ENCODE assay signal across 11 mouse cellular contexts in the genomic region with DNA sequence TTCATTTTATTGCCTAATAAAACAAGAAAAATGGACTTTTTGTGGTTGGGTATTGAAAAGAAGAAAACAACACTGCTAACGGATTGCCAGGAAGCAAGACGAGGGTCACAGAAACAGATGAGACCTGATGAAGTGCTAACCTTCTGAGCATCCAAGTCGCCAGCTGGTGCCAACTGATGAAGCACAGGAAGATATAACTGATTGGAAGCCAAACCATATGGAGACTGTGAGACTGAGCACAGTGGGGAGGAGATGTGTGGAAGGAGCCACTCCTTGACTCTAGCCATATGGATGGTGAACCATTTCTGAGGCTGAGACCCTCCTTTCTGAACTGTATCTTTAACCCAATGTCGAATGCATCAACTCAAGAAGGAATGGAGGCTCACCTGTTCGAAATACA. TPM values are rescaled to one million over a fixed set of nuclear protein-coding genes. Genes with fewer than 3 reads are reported as not detected.
"Had no signal": no experiment of that assay in that cellular context is flagged by ENCODE, and none has a peak within 500 bp of the region (broad histone marks: within the 10 kb centered on the region; RNA-seq: fewer than 3 reads in every experiment).

No protein-coding gene starts in this region.

- DNase-seq: kidney, postnatal 14 days; right cerebral cortex, adult 18-20 months; thymus, adult 2 months; thymus, postnatal 25 days had no signal

- H3K9me3 ChIP-seq: kidney, embryonic 15.5 days; limb, embryonic 15.5 days; liver, embryonic 12.5 days; midbrain, embryonic 13.5 days; neural tube, embryonic 15.5 days; stomach, embryonic 15.5 days had no signal

- H3K4me1 ChIP-seq: kidney, embryonic 15.5 days; limb, embryonic 15.5 days; liver, embryonic 12.5 days; midbrain, embryonic 13.5 days; neural tube, embryonic 15.5 days; stomach, embryonic 15.5 days had no signal

- H3K27ac ChIP-seq: kidney, embryonic 15.5 days; limb, embryonic 15.5 days; liver, embryonic 12.5 days; midbrain, embryonic 13.5 days; neural tube, embryonic 15.5 days; stomach, embryonic 15.5 days had no signal

- H3K9ac ChIP-seq: kidney, embryonic 15.5 days; limb, embryonic 15.5 days; liver, embryonic 12.5 days; midbrain, embryonic 13.5 days; neural tube, embryonic 15.5 days; stomach, embryonic 15.5 days had no signal

- ATAC-seq: liver, embryonic 12.5 days; midbrain, embryonic 13.5 days had no signal

- H3K4me3 ChIP-seq: kidney, embryonic 15.5 days; limb, embryonic 15.5 days; liver, embryonic 12.5 days; midbrain, embryonic 13.5 days; myocyte; neural tube, embryonic 15.5 days; stomach, embryonic 15.5 days had no signal

- H3K36me3 ChIP-seq: kidney, embryonic 15.5 days; limb, embryonic 15.5 days; liver, embryonic 12.5 days; midbrain, embryonic 13.5 days; neural tube, embryonic 15.5 days; stomach, embryonic 15.5 days had no signal

- H3K27me3 ChIP-seq: kidney, embryonic 15.5 days; limb, embryonic 15.5 days; liver, embryonic 12.5 days; midbrain, embryonic 13.5 days; neural tube, embryonic 15.5 days; stomach, embryonic 15.5 days had no signal

- H3K4me2 ChIP-seq: kidney, embryonic 15.5 days; limb, embryonic 15.5 days; liver, embryonic 12.5 days; midbrain, embryonic 13.5 days; neural tube, embryonic 15.5 days; stomach, embryonic 15.5 days had no signal

RNA-seq across cellular contexts. Expression of a gene that starts 57.1 kb away (rescaled TPM):
- polyA plus RNA-seq: midbrain, embryonic 13.5 days had no signal
